Mouse (Mus musculus): Measurements from ENCODE around the gene Psmd9.

The Psmd9 gene

DNA sequence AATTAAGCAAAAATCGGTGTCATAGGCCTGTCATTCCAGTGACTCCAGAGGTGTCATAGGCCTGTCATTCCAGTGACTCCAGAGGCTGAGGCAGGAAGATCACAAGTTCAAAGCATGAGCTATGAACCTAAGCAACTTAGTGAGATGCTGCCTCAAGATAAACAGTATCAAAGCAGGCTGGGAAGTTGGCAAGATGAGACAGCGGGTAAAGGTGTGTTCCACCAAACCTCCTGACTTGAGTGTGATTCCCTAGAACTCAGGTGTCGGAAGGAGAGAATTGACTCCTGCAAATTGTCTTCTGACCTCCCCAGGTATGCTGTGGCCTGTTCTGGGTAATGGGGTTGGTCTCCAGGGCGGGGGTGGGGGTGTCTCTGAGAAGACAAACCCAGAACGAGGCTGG is at the start of gene Psmd9:
TSS of gene Psmd9 (plus strand) at position 130 of the 400 bp plus-strand sequence.
- DNase-seq = no peak

DNA sequence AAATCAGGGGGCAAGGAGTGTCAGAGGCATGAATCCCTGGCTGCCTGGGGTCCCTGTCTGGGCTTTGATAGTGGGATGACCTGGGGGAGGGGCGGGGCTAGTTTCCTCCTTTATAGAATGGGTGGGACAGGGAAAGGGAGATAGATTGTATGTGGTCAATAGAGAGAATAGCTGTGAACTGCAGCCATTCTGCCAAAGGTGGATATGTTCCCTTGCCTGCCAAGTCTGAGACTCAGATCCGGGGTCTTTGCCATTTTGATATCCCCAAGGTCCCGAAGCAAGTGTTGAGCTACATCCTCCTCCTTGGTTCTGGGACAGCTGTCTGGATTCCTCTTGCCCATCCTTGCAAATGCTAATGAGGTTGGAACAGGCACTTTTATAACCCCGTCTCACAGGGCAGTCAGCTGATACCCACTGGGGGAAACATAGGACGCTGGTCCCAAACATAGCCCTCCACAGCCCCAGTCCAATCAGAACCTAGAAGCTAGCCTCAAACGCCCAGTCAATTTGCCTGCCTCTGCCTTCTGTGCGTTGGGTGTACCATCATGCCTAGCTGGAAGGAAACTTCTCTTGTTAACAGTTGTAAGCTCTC is 48.5 kb upstream of the Psmd9 start:
- DNase-seq = no peak

DNA sequence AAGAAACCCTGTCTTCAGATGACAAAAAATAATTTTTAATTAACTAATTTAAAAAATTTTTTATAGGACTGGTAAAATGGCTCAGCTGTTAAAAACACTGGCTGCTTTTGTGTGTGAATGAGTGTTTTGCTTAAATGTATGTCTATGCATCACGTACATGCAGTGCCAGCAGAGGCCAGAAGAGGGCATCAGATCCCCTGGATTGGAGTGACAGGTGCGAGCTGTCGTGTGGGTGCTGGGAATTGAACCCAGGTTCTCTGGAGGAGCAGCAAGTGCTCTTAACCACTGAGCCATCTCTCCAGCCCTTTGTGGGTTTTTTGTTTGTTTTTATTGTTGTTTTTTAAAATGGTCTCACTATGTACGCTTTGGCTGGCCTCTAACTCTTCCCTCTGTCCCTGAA is 47.0 kb upstream of the Psmd9 start:
- DNase-seq = no peak

DNA sequence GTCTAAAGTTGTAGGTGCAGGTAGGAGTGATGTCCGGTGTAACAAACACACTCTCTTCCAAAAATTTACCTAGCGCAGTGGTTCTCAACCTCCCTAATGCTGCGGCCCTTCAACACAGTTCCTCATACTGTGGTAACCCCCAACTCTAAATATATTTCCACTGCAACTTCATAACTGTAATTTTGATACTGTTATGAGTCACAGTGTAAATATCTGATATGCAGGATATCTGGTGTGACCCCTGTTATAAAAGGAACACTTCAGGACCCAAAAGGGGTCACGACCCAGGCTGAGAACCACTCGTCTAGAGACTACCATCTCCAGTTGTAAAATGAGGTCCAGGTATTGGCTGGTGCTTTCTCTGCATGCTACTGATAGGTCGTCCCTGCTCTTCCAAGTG is 44.1 kb upstream of the Psmd9 start:
- no peak for DNase-seq

DNA sequence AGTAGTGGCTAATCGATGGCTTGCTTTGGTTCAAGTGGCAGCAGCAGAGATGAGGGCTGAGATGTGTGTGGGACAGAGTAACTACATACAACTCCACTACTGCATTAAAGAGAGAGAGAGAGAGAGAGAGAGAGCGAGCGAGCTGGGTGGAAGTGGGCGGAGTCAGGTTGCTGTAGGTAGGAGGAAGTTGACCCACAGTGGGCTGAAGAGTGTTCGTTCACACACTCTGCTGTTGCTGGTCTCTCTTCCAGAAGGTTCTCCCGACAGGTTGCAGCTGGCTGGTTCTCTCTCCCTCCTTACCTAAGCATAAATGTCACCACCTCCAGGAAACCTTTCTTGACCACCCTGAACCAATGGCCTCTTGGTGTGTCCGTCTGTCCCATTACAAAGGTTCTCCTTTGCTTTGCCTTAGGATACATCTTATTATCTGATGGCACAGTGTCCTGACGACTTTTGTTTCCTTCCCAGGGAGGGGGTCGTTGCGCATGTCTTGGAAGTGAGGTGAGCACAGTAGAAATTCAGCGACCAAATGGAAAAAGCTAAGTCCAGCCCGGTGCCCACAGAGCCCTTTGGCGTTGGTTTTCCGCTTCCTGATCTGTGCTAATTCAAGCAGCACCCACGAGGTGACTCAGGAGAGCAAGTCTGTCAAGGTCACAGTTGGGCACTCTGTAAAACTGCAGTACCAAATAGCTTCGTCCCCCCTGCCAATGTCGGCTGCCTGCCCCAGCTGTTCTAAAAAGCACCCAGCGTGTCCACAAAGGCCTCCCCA is 43.4 kb upstream of the Psmd9 start:
- DNase-seq = no peak

DNA sequence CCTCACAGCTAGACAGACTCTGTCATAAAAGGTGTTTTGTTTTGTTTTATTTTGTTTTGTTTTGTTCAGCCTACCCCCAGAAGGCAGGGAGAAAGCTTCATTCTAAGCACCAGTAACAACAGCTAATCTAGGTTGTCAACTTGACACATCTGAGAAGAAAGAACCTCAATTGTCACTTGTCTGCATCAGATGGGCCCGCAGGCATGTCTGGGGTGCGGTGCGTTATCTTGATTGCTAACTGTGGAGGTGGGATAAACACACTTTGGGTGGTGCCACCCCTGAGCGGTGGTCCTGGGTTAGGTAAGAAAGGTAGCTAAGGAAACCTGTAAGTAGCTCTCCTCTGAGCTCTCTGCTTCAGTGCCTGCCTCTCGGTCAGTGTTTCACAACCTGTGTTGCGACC is 42.2 kb upstream of the Psmd9 start:
- DNase-seq = no peak

DNA sequence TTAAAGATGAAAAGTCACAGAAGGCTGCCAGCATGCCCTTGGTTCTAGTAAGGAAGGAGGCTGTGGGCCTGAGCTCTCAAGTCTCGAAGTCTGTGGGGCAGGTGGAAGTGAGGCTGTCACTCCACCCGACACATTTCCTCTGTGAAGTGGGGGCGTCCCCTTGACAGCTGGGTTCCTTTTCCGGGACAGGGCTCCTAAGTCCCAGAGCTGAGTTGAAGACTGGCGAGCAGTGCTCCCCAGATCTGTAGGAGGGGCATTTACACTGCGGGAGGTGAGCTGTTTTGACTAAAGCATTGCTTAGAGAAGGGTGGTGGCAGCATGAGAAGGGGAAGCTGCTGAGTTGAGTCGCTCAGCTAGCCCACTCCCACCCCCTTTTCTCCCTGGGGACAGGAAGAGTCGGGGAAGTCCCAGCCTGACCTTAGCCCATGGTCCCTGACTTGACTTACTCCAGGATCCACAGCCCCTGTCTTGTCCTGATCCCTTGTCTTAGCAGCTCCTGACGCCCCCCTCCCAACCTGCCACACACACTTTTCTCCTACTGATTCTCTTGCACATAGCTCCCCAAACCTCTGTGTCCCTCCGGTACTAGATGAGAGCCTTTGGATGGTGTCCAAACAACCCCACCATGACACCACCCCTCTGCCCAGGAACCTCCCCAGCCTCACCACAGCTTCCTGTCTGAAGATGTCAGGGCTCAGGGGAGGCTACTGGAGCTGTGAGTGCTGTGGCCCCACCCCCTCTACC is 40.6 kb upstream of the Psmd9 start:
- DNase-seq = no peak

DNA sequence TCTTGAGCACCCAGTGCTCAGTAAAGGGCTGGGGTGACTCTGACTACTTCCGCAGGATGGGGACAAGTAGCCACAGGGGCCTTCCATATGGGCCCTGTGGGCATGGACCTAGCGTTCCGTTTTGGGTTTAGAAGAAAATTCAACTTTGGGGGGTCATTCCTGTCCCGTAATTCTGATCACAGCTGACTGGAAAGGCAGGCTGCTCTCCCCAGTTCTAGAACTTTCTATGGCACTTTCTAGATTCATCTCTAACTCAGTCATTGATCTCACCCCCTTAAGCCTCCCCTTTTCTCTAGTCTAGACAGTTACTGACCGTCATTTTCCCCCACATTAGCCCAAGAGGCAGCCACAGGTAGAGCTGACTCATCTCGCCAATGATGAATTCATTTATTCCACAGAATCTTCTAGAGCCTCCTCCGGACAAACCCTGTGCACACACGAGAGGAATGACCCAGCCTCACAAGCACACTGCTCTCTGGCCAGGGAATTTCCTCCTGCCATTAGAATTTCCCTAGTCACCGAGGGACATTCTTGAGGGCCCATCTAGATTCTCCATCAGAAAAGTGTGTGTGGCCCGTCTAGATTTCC is 39.9 kb upstream of the Psmd9 start:
- no peak for DNase-seq

DNA sequence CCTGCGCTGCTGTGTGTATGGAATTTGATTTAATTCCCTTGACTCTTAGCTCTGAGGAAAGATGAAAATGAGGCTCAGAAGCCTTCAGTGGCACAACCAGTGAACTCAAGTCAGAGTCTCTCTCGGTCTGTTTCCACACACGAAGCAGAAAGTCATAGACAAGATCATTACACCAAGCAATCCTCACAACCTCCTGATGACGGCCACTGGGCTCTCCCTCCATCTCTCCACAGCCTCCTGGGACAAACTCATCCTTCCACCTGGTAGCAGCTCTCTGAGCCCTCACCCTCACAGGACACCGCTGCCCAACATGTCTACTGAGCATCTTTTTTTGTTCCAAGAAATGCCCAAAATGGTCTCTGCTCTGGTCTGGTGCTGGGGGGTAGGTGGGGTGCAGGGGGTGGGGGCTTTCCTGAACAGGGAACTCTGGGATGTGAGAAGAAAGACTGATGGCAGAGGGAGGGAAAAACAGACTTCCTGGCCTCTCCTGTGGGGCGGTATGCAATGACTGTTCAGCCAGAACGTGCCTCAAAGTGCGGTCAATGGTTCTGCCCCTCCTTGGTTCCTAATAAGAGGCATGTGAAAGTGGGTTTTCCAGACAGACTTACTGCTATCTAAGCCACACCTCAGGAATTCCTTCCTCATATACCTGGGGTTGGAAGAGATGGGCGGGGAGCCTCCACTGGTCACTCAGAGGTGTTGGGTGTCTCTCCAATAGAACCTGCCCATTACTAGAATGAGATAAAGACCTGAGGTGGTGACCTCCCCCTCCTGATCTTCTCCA is 39.0 kb upstream of the Psmd9 start:
- DNase-seq = no peak

DNA sequence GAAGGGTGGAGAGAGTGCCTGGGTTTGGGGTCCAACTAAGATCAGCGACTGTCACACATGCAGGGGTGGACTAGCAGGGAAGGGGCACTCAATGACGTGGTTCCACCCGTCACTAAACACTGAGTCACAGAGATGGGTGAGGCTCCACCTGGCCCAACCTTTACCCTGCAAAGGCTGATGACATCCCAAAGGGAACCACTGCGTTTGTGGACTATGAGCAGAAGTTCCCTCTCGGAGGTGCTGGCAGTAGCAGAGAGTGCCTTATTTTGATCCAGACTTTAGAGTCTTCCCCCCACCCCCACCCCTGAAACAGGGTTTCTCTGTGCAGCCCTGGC is 38.4 kb upstream of the Psmd9 start:
- no peak for DNase-seq

DNA sequence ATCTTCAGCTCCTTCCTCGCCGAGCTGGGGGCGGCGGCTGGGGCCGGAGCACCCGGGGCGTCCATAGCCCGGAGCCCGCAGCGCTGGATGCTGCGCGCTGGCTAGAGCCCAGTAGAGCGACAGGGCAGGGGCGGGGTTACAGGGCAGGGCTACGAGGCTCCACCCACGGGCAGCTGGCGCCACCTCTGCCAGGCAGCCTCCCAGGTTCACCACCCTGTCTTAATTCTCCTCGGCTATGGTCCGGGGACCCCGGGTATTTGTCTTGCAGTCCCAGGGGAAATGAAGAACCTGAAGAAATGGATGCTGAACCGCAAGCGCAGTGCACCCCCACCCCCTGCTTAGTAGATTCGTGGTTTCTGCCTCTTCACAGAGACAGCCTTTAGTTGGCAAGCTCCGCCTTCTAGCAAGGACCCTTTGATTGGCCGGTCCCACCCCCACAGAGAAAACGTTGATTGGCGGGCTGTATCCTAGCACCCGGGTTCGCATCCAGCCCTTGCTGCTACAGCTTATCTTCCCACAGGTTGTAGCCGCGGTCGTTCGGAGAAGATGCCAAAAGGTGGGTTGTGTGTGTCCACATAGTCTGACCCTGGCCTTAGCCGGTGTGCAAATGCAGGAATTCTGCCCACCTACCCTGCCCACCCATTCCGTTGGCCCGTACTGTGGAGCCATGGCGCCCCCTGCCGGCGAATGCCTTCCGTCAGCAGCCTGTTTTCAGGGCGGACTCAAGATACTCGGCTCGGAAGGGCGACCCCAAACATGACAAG is 36.7 kb upstream of the Psmd9 start, which contains the start of gene Rhof:
TSS of gene Rhof (minus strand) at position 385 of the 764 bp plus-strand sequence.
- peak; percentile 77 for DNase-seq

DNA sequence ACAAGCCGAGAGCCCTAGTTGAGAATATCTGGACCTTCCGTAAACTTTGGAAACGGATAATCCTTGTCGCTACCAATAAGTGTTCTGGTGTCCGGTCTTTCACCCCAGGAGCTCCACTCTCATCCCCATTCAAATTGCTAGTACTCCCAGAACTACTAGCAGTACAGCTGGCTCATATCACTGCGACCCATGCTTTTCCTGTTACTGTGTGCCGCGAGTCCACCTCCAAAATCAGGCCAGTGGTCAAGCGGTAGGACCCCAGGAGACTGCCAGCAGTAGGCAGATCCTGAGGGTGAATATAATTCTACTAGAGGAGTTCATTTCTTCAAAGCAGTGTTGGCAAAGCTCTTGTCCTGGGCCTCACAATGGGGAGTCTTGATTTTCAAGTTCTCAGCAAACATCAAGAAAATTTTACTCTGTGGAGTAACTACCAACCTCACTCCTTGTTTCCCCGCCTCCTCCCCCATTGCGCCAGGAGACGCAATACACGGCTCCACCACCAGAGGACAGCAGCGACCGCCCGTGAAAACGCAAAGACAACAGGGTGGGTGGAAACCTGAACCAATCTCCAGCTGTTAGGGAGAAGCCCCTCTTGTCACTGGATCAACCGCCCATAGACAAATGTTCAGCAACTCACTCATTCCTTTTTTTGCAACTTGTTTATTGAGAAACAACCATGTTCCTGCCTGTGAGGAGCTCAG is 36.0 kb upstream of the Psmd9 start:
- peak; percentile 89 for DNase-seq

DNA sequence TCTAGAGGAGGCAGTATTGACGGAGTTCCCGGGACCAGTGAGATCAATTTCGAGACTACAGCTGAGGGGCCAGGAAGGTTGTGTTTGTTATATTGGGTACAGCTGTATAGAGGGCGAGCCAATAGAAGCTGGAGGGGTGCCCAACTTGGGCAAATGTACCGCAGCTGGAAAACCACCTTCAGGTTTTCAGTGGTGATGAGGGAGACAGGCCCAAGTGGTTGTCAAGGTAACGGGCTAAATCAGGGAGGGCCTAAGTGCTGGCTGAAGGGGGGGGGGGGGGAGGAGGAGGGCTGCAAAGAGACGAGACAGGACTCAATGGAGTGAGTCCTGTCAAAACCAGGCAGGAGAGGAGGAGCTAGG is 35.4 kb upstream of the Psmd9 start:
- no peak for DNase-seq

DNA sequence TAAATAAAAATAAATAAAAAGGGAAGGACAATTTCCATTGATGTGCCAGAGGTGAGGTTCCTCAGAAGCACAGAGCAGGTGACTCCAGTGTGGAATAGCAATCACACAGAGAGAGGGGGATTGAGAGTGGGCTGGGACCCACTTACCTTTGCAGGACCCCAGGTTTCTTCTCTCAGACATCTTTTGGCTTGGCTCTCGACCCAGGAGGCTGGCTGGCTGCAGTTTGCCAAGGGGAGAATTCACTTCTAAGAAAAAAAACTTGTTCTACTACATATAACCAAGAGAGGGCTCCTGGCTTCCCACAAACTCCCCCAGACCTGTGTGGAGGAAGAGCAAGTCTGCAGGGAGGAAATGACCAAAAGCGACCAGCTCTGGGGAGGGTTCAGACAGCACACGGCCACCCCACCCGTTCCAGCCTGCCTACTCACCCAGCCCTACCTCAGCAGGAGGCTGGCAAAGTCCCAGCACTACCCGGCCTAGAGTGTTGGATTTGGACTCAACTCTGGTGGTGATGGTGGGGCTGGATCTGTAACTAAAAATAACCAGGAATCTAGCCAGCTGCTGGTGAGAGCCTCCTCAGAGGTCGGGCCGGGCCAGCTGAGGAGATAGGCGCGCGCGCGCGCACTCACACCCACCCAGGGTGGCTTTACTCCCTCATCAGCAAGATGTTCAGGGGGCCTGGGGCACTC is 34.9 kb upstream of the Psmd9 start:
- peak; percentile 31 for DNase-seq

DNA sequence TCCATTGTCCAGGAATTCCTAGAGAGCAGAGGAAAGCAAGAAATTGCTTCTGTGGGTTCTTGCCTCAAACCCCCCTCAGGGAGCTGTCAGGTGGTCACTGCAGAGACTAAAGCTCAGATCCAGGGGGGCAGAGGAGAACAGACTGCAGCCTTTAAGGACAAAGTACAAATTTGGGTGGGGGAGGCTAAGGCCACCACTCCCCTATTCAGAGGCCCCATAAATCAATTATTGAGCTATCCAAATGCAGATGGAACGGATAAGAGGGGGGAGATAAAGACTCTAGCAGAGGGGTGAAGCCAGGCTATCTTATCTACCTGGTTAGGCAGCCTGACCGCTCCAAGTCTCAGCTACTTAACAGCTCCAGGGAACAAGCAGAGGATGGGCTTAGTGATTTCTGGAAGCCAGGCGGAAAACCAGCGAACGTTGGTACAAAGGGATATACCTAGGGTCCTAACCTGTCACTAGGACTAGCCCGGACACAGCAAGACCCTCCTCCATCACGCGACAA is 34.3 kb upstream of the Psmd9 start:
- no peak for DNase-seq

DNA sequence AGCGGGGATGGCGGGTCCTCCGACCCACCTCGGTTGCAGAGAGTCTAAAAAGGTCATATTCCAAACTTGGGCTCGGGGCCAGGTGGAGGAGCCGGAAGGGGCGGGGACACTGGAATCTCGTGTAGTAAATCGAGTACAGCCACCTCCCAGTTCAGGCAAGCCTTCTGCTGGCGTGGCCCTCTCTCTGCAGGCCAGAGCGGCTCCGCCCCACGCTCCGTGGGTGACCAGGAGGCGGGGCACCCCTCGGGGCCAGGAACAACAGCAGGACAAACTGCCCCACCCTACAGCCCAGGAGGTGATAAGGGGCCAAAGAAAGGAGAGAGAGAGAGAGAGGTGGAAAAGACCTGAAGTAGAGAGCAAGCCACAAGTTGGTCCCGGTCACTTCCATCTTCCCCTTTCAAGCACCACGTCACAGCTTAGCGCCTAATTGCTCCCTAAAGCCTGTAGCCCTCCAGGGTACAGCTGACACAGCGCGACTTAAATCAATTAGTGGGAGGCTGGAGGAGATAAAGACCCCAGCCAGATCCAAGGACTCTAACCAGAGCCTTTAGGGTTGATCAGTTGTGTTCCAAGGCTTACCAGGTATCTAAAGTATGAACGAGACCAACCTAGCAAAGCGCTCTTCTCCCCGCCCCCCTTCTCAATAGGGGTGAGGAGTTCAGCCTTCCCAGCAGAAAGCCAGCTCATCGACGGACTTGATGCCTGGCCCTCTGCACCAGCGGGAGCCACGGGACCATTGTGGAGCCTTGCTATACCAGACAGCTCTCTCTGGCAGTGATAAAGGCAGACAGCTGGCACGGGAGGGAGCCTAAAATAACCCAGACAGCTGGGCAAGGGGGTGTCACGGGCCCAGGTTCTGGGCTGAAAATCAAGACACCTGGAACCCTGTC is 33.5 kb upstream of the Psmd9 start:
- peak; percentile 81 for DNase-seq

DNA sequence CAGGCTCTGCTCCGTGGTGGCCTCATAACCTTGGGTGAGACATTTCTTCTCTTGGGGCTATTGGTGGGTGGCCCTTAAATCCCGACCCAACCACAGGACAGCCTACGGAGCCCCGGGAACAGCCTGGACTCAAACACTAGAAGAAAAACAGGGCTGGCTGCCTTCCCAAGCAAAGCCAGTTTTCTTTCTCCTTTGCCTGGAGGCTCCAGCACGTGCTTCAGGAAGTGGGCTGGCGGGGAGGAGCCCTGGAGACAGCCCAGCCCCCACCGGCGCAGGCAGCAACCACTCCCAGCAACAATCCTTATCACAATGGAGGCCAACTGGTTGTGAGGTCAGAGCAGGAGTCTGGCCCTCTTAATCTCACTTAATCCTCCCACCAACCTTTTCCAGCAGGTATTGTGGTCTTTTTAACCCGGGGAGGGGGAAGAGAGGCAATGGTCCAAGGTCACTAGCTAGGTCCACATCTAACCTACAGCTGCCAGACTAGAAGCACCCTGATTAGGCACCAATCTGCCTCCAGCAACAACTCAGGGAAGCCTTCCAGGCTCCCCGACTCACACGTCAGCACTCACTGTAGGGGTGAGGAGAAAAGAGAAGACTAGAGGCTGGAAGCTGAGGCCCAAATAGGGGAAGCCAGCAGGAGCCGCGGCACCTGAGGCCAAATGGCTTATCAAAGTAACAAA is 32.7 kb upstream of the Psmd9 start:
- DNase-seq = peak; percentile 87

DNA sequence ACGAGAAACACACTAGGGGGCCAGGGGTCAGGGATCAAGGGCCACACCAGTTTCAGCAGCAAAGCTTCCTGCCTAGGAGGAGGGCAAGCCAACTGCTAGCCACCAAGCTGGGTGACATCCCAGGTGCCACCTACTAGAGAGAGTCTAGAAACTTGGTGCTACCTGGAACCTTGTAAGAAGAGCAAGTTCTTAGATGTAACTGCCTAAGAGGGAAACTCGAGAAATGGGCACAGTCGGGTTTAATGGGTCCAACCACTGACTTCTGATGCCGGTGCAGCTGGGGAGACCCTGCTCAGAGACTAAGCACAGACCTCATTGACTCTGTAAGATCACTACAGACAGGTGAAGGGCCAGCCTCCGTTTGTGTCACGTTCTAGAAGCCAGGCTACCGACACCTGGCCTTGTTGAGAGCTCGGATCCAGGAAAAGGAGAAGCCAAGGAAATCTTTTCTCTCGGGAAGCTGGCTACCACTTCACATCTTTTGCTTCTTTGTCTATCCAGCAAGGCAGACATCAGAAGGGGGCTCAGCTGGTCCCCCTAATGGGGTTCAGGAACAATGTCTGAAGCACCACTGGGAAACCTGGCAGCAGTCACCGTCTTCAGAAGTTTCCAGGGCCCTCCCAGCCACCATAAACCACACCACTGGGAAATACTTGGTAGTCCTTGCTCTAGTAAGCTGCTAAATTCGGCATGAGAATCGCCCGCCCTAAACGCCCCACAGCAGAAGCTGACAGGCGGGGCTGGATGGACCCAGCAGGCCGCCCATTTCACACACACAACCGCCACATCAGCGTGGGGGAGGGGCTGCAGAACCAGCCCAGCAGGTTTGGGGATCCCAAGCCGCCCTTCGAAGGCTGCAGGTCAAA is 31.9 kb upstream of the Psmd9 start:
- peak; percentile 66 for DNase-seq
